Mouse (Mus musculus): Measurements from ENCODE around the gene Capn15. TPM values are rescaled to one million over a fixed set of nuclear protein-coding genes. Genes with fewer than 3 reads are reported as not detected.

Gene Capn15
- polyA plus RNA-seq, 1 experiment from 2014 or later: 15.2 TPM

- Histone ChIP-seq H3K4me3 (ENCODE audit: low read depth, low read length) (peak overlapping the region; percentile 88), H3K9me3 (replicated peaks; ENCODE audit: control insufficient read depth, low read length) (no peaks in the 10 kb centered on the region), H3K4me2 (peak overlapping the region; percentile 69), H3K36me3 (ENCODE audit: control insufficient read depth, insufficient read depth, low read length) (no peaks in the 10 kb centered on the region), H3K27me3 (ENCODE audit: control insufficient read depth, insufficient read depth, low read length) (no peaks in the 10 kb centered on the region), H3K4me1 (ENCODE audit: control insufficient read depth, insufficient read depth, low read length) (peaks cover 9% of the 10 kb centered on the region), H3K9ac (ENCODE audit: low read depth, low read length) (peak overlapping the region; percentile 99), H3K27ac (ENCODE audit: low read depth, low read length) (peak overlapping the region; percentile 88)
- peak; percentile 82 for ATAC-seq (replicated peaks; ENCODE audit: insufficient number of reproducible peaks, low FRiP score, low TSS enrichment)
- WGBS (ENCODE audit: insufficient replicate concordance): 70% methylated on average over 2 of the region's 2 CpGs
Measured at GRCm38 (mm10) chr17:25942597-25943151, 42.9 kb downstream of the Capn15 start.

GRCm38 (mm10) chr17:25941511-25942241 lies 43.9 kb downstream of the Capn15 start:
- H3K4me2 ChIP-seq: peak overlapping the region; percentile 69
- no peaks in the 10 kb centered on the region for H3K9me3 ChIP-seq (replicated peaks; ENCODE audit: control insufficient read depth, low read length)
- no peaks in the 10 kb centered on the region for H3K27me3 ChIP-seq (ENCODE audit: control insufficient read depth, insufficient read depth, low read length)
- H3K4me3 ChIP-seq (ENCODE audit: low read depth, low read length): peak overlapping the region; percentile 88
- peaks cover 9% of the 10 kb centered on the region for H3K4me1 ChIP-seq (ENCODE audit: control insufficient read depth, insufficient read depth, low read length)
- WGBS (ENCODE audit: insufficient replicate concordance): 3% methylated on average over 54 of the region's 54 CpGs
- H3K36me3 ChIP-seq (ENCODE audit: control insufficient read depth, insufficient read depth, low read length): no peaks in the 10 kb centered on the region
- peak overlapping the region; percentile 88 for H3K27ac ChIP-seq (ENCODE audit: low read depth, low read length)
- no peak for ATAC-seq (replicated peaks; ENCODE audit: insufficient number of reproducible peaks, low FRiP score, low TSS enrichment)
- peak overlapping the region; percentile 99 for H3K9ac ChIP-seq (ENCODE audit: low read depth, low read length)

DNA sequence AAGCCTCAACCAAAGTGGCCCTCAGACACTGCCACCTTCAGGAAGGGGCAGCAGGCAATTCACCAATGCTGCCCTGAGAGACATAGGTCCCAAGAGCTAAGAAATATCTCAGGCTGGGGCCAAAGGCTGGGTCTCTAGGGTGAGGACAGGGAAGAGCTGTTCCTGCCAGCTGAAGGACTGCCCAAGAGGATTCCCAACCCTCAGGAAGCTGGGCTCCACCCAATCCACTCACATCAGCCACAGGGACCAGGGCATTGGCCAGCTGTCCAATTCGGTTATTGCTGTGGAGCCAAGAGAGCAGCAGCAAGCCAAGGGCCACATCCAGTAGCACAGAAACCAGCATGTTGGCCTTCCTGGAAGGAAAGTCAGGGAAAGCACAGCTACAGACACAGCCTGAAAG lies 51.1 kb downstream of the Capn15 start:
- Histone ChIP-seq H3K27me3 (ENCODE audit: control insufficient read depth, insufficient read depth, low read length) (no peaks in the 10 kb centered on the region), H3K4me3 (ENCODE audit: low read depth, low read length) (no peak overlapping the region), H3K4me1 (ENCODE audit: control insufficient read depth, insufficient read depth, low read length) (no peaks in the 10 kb centered on the region), H3K9me3 (replicated peaks; ENCODE audit: control insufficient read depth, low read length) (no peaks in the 10 kb centered on the region), H3K27ac (ENCODE audit: low read depth, low read length) (no peak overlapping the region), H3K4me2 (no peak overlapping the region), H3K36me3 (ENCODE audit: control insufficient read depth, insufficient read depth, low read length) (peaks cover 35% of the 10 kb centered on the region), H3K9ac (ENCODE audit: low read depth, low read length) (no peak overlapping the region)
- 100% methylated on average over 1 of the region's 1 CpGs for WGBS (ENCODE audit: insufficient replicate concordance)
- ATAC-seq (replicated peaks; ENCODE audit: insufficient number of reproducible peaks, low FRiP score, low TSS enrichment): no peak

- Histone ChIP-seq H3K27ac (ENCODE audit: low read depth, low read length) (no peak overlapping the region), H3K9me3 (replicated peaks; ENCODE audit: control insufficient read depth, low read length) (no peaks in the 10 kb centered on the region), H3K9ac (ENCODE audit: low read depth, low read length) (no peak overlapping the region), H3K4me3 (ENCODE audit: low read depth, low read length) (no peak overlapping the region), H3K36me3 (ENCODE audit: control insufficient read depth, insufficient read depth, low read length) (peaks cover 18% of the 10 kb centered on the region), H3K4me1 (ENCODE audit: control insufficient read depth, insufficient read depth, low read length) (no peaks in the 10 kb centered on the region), H3K27me3 (ENCODE audit: control insufficient read depth, insufficient read depth, low read length) (no peaks in the 10 kb centered on the region), H3K4me2 (no peak overlapping the region)
- 70% methylated on average over 2 of the region's 2 CpGs for WGBS (ENCODE audit: insufficient replicate concordance)
- no peak for ATAC-seq (replicated peaks; ENCODE audit: insufficient number of reproducible peaks, low FRiP score, low TSS enrichment)
Measured at GRCm38 (mm10) chr17:25925348-25925747, 60.2 kb downstream of the Capn15 start.

GRCm38 (mm10) chr17:25922120-25922519 lies 63.5 kb downstream of the Capn15 start:
- H3K4me1 ChIP-seq (ENCODE audit: control insufficient read depth, insufficient read depth, low read length): peaks cover 13% of the 10 kb centered on the region
- H3K36me3 ChIP-seq (ENCODE audit: control insufficient read depth, insufficient read depth, low read length): peaks cover 4% of the 10 kb centered on the region
- no peak overlapping the region for H3K4me3 ChIP-seq (ENCODE audit: low read depth, low read length)
- no peak overlapping the region for H3K9ac ChIP-seq (ENCODE audit: low read depth, low read length)
- WGBS (ENCODE audit: insufficient replicate concordance): 83% methylated on average over 5 of the region's 5 CpGs
- H3K9me3 ChIP-seq (replicated peaks; ENCODE audit: control insufficient read depth, low read length): no peaks in the 10 kb centered on the region
- no peak overlapping the region for H3K4me2 ChIP-seq
- ATAC-seq (replicated peaks; ENCODE audit: insufficient number of reproducible peaks, low FRiP score, low TSS enrichment): no peak
- H3K27me3 ChIP-seq (ENCODE audit: control insufficient read depth, insufficient read depth, low read length): no peaks in the 10 kb centered on the region
- H3K27ac ChIP-seq (ENCODE audit: low read depth, low read length): no peak overlapping the region

DNA sequence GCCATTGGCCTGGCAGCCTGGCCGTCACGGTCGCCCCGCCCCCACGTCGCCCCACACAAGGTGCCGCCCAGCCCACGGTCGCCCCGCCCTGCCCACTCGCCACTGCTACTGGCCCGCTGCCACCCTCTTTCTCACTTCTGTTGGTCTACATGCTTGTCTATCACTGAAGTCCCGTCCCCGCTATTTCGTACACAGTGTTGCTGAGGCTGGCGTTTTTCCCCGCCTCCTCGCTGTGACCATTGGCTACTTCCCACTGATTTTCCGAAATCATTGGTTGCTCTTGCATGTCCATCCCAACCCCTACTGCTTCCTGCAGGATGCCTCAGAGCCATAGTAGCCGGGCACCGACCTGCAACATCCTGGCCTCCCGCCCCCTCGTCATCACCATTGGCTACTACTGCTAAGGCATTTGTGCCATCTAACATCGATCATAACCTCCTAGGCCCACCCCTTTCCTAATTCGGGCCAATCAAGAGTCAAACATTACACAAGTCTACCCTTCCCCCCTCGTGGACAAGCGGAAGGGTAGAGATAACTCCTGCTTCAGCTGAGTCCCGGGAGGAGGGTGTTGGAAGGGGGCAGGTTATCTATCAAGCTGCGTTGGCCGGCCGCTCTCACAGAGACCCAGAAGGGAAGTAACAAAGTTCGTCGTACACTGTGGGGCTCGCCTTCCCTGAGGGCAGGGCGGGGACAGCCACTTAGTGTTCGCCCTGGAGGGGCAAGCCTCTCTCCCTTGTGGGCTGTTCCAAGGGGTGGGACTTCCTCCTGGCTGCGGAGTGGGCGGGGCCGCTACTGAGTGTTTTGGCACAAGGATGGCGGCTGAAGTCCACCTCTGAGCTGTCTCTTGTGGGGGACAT lies 65.6 kb downstream of the Capn15 start:
- 0 out of 2 replicates have a peak, but pooled peaks cover 3% of the 10 kb centered on the region for H3K36me3 ChIP-seq (ENCODE audit: control insufficient read depth, insufficient read depth, low read length)
- WGBS (ENCODE audit: insufficient replicate concordance): 1% methylated on average over 39 of the region's 40 CpGs
- ATAC-seq (replicated peaks; ENCODE audit: insufficient number of reproducible peaks, low FRiP score, low TSS enrichment): peak; percentile 96
- H3K4me3 ChIP-seq (ENCODE audit: low read depth, low read length): peak overlapping the region; percentile 95
- no peaks in the 10 kb centered on the region for H3K9me3 ChIP-seq (replicated peaks; ENCODE audit: control insufficient read depth, low read length)
- peak overlapping the region; percentile 97 for H3K4me2 ChIP-seq
- peaks cover 14% of the 10 kb centered on the region for H3K4me1 ChIP-seq (ENCODE audit: control insufficient read depth, insufficient read depth, low read length)
- peak overlapping the region; percentile 72 for H3K9ac ChIP-seq (ENCODE audit: low read depth, low read length)
- no peaks in the 10 kb centered on the region for H3K27me3 ChIP-seq (ENCODE audit: control insufficient read depth, insufficient read depth, low read length)
- H3K27ac ChIP-seq (ENCODE audit: low read depth, low read length): peak overlapping the region; percentile 94

GRCm38 (mm10) chr17:25919144-25919785 lies 66.3 kb downstream of the Capn15 start, which contains the start of gene Rab40c:
Gene Rab40c (minus strand): TSS chr17:25919727.
- H3K9me3 ChIP-seq (replicated peaks; ENCODE audit: control insufficient read depth, low read length): no peaks in the 10 kb centered on the region
- H3K4me1 ChIP-seq (ENCODE audit: control insufficient read depth, insufficient read depth, low read length): peaks cover 20% of the 10 kb centered on the region
- ATAC-seq (replicated peaks; ENCODE audit: insufficient number of reproducible peaks, low FRiP score, low TSS enrichment): no peak
- H3K9ac ChIP-seq (ENCODE audit: low read depth, low read length): peak within 1 kb of the TSS; percentile 92
- peak within 1 kb of the TSS; percentile 94 for H3K27ac ChIP-seq (ENCODE audit: low read depth, low read length)
- H3K27me3 ChIP-seq (ENCODE audit: control insufficient read depth, insufficient read depth, low read length): no peaks in the 10 kb centered on the region
- WGBS (ENCODE audit: insufficient replicate concordance): under 1% methylated on average over 51 of the region's 78 CpGs
- 0 out of 2 replicates have a peak, but pooled peaks cover 3% of the 10 kb centered on the region for H3K36me3 ChIP-seq (ENCODE audit: control insufficient read depth, insufficient read depth, low read length)
- H3K4me2 ChIP-seq: peak within 1 kb of the TSS; percentile 97
- peak within 1 kb of the TSS; percentile 95 for H3K4me3 ChIP-seq (ENCODE audit: low read depth, low read length)

Measured in heart, embryonic 11.5 days (tissue).